Mouse (Mus musculus) brown adipose tissue, adult 24 weeks (tissue): ENCODE measurements around the gene Ccdc82. TPM values are rescaled to one million over a fixed set of nuclear protein-coding genes. Genes with fewer than 3 reads are reported as not detected.

ENCODE experiments used
- H3K27ac ChIP-seq: fragments of 200-500 bp; replicated peaks from 2 replicates; pipeline ENCODE4 v1.5.1; 2012; ENCODE audit warnings: low read depth, mild to moderate bottlenecking, low read length
- H3K4me1 ChIP-seq: fragments of 200-500 bp; 2 replicates; pipeline ENCODE4 v1.6.1; 2012; ENCODE audit warnings: low read length, mixed read lengths; ENCODE audit not compliant: control insufficient read depth, insufficient read depth, insufficient read length
- H3K4me3 ChIP-seq: fragments of 200-500 bp; 2 replicates; pipeline ENCODE4 v1.5.1; 2012; ENCODE audit warnings: low read depth, mild to moderate bottlenecking, low read length, moderate library complexity; ENCODE audit not compliant: insufficient read depth
- polyA plus RNA-seq: library from polyadenylated mRNA; stranded (reverse); fragments of >200 nt; gene quantifications from 2 replicates; pipeline ENCODE4 v1.2.4, GENCODE M21; 2012; ENCODE audit not compliant: missing spikeins, insufficient read depth, insufficient read length

Gene Ccdc82
- polyA plus RNA-seq = 5.5 and 7.6 TPM in 2 replicates

DNA sequence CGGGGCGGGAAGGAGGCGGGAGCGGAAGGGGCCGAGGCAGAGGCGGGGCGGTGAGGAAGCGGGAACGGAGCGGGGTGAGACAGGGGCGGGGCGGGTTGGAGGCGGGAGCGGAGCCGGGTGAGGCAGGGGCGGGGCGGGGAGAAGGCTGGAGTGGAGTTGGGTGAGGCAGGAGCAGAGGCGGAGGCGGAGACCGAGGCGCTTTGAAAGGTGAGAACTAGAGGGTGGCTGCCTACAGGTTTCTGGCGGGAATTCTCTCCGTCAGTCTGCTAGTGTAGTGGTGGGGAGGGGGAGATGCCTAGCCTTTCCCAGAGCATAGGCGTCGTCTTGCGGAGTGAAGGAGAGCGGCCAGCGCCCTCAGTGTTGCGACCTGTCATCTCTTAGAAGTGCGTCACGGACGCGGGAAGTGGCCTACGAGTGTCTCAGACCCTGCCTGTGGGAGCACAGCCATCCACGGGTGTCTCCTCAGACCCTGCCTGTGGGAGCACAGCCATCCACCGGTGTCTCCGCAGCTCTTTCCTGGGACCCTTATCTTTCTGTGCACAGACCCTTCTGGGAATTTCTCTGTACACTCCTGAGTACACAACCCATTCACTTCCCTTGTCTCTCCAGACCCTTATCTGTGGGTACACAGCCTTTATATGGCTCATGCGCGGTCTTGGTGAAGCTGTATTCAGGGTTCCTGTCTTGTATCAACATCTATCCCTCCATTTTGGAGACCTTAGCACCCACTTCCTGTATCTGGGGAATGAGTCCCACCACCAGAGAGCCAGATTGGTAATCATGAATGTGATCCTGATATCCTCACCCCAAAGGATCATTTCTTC lies at the start of gene Ccdc82:
TSS of gene Ccdc82 (plus strand) at position 141 of the 824 bp plus-strand sequence.
- Histone ChIP-seq H3K27ac (peak within 1 kb of the TSS; percentile 74), H3K4me1 (peaks cover 6% of the 10 kb centered on the region), H3K4me3 (peak within 1 kb of the TSS; percentile 84)

DNA sequence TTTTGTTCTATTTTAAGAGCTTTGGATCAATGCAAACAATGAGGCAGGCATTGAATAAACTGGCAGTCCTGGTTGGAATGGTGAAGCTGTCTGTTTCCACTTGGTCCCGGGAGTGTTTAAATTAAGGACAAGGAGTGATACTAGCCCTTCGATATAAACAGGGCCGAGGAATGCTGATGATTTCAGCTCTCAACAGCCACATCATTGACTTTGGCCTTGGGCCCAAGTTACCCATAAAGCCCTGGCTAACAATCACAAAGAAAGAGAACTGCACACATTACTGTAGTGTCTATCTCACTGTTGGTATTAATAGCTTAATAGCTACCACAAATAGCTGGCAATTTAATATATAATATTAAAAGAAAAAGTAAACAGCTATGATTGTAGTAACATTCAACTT lies 46.7 kb upstream of the Ccdc82 start:
- Histone ChIP-seq H3K27ac (no peak overlapping the region), H3K4me3 (no peak overlapping the region), H3K4me1 (no peaks in the 10 kb centered on the region)

DNA sequence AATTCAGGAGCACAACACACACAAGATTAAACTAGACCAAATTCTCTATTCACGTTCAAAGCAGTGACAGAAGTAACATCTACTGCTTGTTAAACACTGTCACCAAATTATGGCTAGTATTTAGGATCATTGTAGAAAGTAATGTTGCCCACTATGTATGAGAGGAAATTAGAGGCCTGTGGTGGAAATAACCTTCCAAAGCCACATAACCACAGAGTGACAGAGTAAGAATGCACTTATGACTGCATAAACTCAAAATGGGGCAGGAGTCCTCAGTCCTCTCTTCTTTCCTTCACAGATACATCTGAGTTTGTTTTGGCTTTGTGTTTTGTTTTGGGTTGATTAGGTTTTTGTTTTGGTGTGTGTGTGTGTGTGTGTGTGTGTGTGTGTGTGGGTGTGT lies 43.6 kb upstream of the Ccdc82 start:
- Histone ChIP-seq H3K4me3 (no peak overlapping the region), H3K4me1 (no peaks in the 10 kb centered on the region), H3K27ac (no peak overlapping the region)

DNA sequence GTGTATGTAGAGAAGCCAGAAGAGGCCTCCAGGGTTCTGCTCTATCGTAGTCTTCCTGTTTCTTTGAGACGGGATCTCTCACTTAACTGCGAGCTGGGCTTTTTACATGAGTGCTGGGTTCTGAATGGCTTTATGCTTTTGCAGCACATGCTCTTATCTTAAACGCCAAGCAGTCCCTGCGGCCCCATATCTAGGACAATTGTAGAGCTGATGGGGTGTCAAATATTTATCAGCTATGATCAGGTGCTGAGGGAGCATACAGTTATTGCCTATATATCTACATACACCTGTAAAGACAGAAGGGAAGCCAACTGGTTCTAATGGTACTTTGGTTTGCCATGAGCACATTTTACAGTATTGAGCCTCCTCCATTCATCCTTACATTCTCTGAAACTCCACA lies 43.1 kb upstream of the Ccdc82 start:
- Histone ChIP-seq H3K4me1 (no peaks in the 10 kb centered on the region), H3K27ac (no peak overlapping the region), H3K4me3 (no peak overlapping the region)

DNA sequence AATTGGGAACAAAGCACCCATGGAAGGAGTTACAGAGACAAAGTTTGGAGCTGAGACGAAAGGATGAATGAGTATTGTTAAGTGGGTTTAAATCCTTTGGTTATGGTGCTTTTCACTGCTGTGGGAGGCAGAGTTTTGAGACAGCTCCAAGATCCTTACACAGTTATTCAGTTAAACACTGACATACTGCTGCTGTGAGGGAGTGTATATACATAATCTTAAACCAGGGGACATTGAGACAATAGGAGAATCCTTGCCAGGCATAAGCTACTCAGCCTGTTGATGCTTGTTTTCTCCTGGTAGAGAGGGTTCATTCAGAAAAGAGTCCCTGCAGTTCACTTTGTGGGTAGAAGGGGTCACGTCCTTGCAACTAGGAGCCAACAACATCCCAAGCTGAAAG lies 40.4 kb upstream of the Ccdc82 start:
- Histone ChIP-seq H3K4me1 (no peaks in the 10 kb centered on the region), H3K4me3 (no peak overlapping the region), H3K27ac (no peak overlapping the region)

DNA sequence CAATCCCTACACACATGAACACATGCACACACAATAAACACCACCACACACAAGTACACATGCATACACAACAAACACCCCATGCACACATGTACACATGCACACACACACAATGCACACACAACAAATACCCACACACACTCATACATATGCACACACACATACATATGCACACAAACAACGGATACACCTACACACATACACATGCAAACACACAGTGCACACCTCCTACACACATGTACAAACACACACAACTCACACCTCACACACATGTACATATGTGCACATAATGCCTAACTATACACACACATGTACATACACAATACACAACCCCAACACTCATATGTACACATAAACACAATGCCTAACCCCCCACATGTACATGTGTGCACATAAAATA lies 20.9 kb upstream of the Ccdc82 start:
- Histone ChIP-seq H3K4me1 (no peaks in the 10 kb centered on the region), H3K4me3 (no peak overlapping the region), H3K27ac (no peak overlapping the region)

GRCm38 (mm10) chr9:13230553-13230952 lies 16.2 kb upstream of the Ccdc82 start:
- Histone ChIP-seq H3K27ac (no peak overlapping the region), H3K4me1 (no peaks in the 10 kb centered on the region), H3K4me3 (no peak overlapping the region)

GRCm38 (mm10) chr9:13231545-13232216 lies 15.1 kb upstream of the Ccdc82 start:
- Histone ChIP-seq H3K27ac (no peak overlapping the region), H3K4me1 (no peaks in the 10 kb centered on the region), H3K4me3 (no peak overlapping the region)

GRCm38 (mm10) chr9:13242321-13242720 lies 4.4 kb upstream of the Ccdc82 start:
- no peak overlapping the region for H3K27ac ChIP-seq
- no peak overlapping the region for H3K4me3 ChIP-seq
- peaks cover 6% of the 10 kb centered on the region for H3K4me1 ChIP-seq

- peak within 1 kb of the TSS; percentile 50 for H3K27ac ChIP-seq
- H3K4me1 ChIP-seq = peaks cover 6% of the 10 kb centered on the region
- H3K4me3 ChIP-seq = peak within 1 kb of the TSS; percentile 75
These were observed 1.3 kb upstream of the Ccdc82 start, which contains the start of gene Jrkl for GRCm38 (mm10) chr9:13245481-13245880. Gene Jrkl, minus strand, starts transcription at chr9:13245829.

DNA sequence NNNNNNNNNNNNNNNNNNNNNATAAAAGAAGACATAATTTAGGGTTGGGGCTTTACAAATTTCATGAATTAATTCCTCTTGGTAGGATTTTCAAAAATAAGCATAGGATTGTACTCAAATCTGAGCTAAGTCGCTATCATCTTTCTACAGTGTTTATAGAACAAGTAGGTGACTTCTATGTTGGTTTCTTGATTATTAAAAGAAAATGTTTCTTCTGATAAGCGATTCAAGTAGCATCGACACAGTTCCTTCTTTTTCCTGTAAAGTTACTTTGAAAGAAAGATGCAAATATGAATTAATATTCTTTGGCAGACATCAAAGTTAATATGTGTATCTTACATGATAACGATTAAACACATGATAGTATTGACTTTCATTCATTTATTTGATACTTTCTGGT lies 1.3 kb downstream of the Ccdc82 start:
- Histone ChIP-seq H3K4me1 (peaks cover 6% of the 10 kb centered on the region), H3K4me3 (no peak overlapping the region), H3K27ac (no peak overlapping the region)

- Histone ChIP-seq H3K4me1 (no peaks in the 10 kb centered on the region; the same call in 1 of the 2 replicates), H3K27ac (no peak overlapping the region), H3K4me3 (no peak overlapping the region)
These were observed 4.5 kb downstream of the Ccdc82 start for GRCm38 (mm10) chr9:13251251-13251650.

GRCm38 (mm10) chr9:13256726-13257125 lies 10.0 kb downstream of the Ccdc82 start:
- Histone ChIP-seq H3K4me3 (no peak overlapping the region), H3K27ac (no peak overlapping the region), H3K4me1 (no peaks in the 10 kb centered on the region)

DNA sequence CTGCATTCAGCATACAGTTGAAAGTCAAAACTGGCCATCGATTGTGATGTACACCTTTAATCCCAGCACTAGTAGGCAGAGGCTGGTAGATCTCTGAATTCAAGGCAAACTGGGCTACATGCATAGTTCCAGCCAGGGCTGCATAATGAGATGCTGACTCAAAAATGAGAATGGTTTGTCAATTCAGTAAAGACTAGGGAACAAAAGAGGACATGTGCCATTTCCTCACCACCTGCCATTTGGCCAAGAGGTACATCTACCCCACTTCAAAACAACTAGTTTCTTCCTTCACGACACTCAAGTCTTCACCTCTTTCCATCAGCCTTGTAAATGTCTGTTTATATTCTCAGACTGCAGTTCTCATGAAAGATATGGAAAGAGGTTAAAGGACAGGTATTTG lies 11.4 kb downstream of the Ccdc82 start:
- H3K27ac ChIP-seq = no peak overlapping the region
- no peak overlapping the region for H3K4me3 ChIP-seq
- H3K4me1 ChIP-seq = no peaks in the 10 kb centered on the region

GRCm38 (mm10) chr9:13260980-13261379 lies 14.2 kb downstream of the Ccdc82 start:
- H3K27ac ChIP-seq = no peak overlapping the region
- H3K4me1 ChIP-seq = no peaks in the 10 kb centered on the region
- no peak overlapping the region for H3K4me3 ChIP-seq

DNA sequence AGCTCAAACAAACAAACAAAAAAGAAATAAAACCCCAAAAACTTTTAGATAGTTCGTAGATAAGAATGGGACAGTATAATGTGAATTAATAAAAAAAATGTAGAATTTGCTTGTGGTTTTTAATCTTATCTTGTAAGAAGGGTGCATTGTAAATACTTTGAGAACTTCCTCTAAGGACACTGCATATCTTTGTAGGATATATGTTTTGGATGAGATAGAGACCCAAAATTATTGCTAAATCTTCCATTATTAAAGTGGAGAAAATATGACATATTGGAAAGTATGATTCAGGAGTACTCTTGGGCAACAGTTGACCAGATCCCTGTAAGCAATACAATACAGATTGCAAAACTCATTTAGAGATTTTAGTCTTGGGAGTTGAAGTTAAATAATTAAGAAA lies 26.5 kb downstream of the Ccdc82 start:
- Histone ChIP-seq H3K4me1 (no peaks in the 10 kb centered on the region), H3K4me3 (no peak overlapping the region)

More for the DNA sequence above, 26.5 kb downstream of the Ccdc82 start:
- no peak overlapping the region for H3K27ac ChIP-seq
